Mouse (Mus musculus) brain, embryonic 14.5 days (tissue): ENCODE measurements around the gene Mgll.

Experiments
- CTCF ChIP-seq: fragments of 200-500 bp; IDR thresholded peaks from 2 replicates; pipeline ENCODE4 v1.5.1; 2012; ENCODE audit warnings: inconsistent platforms, mild to moderate bottlenecking, moderate library complexity, borderline replicate concordance; ENCODE audit not compliant: insufficient read depth, insufficient read length; ENCODE audit errors: extremely low read depth
- POLR2A ChIP-seq: fragments of 200-500 bp; IDR thresholded peaks from 2 replicates; pipeline ENCODE4 v1.6.1; 2012; ENCODE audit warnings: mild to moderate bottlenecking, inconsistent platforms, borderline replicate concordance; ENCODE audit not compliant: poor library complexity, insufficient read depth, insufficient read length, severe bottlenecking; ENCODE audit errors: extremely low read depth

DNA sequence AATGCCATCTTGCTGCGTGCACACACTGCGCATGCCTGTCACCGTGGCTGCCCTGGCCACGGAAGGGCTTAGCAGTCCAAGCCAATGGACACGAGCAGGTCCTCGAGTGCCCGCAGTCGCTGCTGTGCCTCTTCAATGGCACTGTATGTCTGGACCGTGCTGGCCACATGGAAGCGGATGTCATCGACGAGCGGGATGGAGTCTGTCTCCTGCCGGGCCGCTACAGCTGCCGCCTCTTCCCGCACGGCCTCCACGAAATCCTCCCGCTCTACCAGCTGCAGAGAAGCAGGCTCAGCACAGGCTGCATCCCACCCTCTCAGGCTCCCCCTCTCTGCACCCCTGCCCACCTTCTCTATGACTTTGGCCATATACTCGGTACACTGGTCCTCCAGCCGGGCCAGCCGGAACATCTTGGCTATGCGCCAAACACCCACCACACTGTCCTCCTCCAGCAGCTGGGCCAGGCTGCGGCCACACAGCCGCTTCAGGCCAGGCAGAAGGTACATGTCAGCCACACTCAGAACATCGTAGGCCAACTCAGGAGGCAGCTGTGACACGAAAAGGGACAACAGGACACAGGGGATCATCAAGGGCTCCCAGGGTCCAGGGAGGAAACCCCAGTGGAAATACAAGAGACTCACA lies 112.1 kb downstream of the Mgll start:
- TF ChIP-seq POLR2A: no peak
- no peak for TF ChIP-seq CTCF
